Mouse (Mus musculus) embryonic facial prominence, embryonic 14.5 days (tissue): Measurements from ENCODE around the gene Ccdc162. TPM values are rescaled to one million over a fixed set of nuclear protein-coding genes. Genes with fewer than 3 reads are reported as not detected.
A peak's percentile ranks its signal among the peaks of the same experiment; 100 is the strongest.

Experiments used
- ATAC-seq: fragments of 200-750 bp; cut with Nextera tagmentation; 2 replicates; pipeline ENCODE4 v1.8.0; 2017; ENCODE audit warnings: low read depth, moderate number of reproducible peaks, moderate TSS enrichment
- DNase-seq: peaks from one replicate; pipeline ENCODE4 v3.0.0-alpha.2; 2015; ENCODE audit warnings: low spot score
- H3K27ac ChIP-seq: fragments of 300-500 bp; sonication (generic); replicated peaks from 2 replicates; pipeline ENCODE4 v1.5.1; 2014; ENCODE audit warnings: low read depth, mild to moderate bottlenecking, low read length, moderate library complexity
- H3K27me3 ChIP-seq: fragments of 300-500 bp; sonication (generic); replicated peaks from 2 replicates; pipeline ENCODE4 v1.6.1; 2014; ENCODE audit warnings: low read length; ENCODE audit not compliant: control insufficient read depth, insufficient read depth
- H3K36me3 ChIP-seq: fragments of 300-500 bp; sonication (generic); 2 replicates; pipeline ENCODE4 v1.6.1; 2014; ENCODE audit warnings: low read length, mixed read lengths; ENCODE audit not compliant: control insufficient read depth, insufficient read depth
- H3K4me1 ChIP-seq: fragments of 300-500 bp; sonication (generic); 2 replicates; pipeline ENCODE4 v1.6.1; 2014; ENCODE audit warnings: antibody characterized with exemption, low read length; ENCODE audit not compliant: control insufficient read depth, insufficient read depth
- H3K4me2 ChIP-seq: fragments of 300-500 bp; sonication (generic); 2 replicates; pipeline ENCODE4 v1.6.1; 2014; ENCODE audit warnings: low read depth, mild to moderate bottlenecking, low read length, moderate library complexity, mixed read lengths
- H3K4me3 ChIP-seq: fragments of 300-500 bp; sonication (generic); 2 replicates; pipeline ENCODE4 v1.5.1; 2014; ENCODE audit warnings: low read depth, mild to moderate bottlenecking, low read length
- H3K9ac ChIP-seq: fragments of 300-500 bp; sonication (generic); 2 replicates; pipeline ENCODE4 v1.6.1; 2014; ENCODE audit warnings: low read depth, mild to moderate bottlenecking, low read length, moderate library complexity, mixed read lengths
- H3K9me3 ChIP-seq: fragments of 300-500 bp; sonication (generic); 2 replicates; pipeline ENCODE4 v1.6.1; 2016; ENCODE audit warnings: low read length; ENCODE audit not compliant: control insufficient read depth
- WGBS: fragments of 180-500 bp; shearing (Covaris S2); extraction: QIAGEN DNeasy Blood & Tissue Kit; methylation state at CpG from one replicate; pipeline ENCODE4 v1.1.7; 2014; 5-methylcytosine and 5-hydroxymethylcytosine counted together
- polyA plus RNA-seq: library from polyadenylated mRNA; unstranded; fragments of >200 nt; fragmentation: Nextera tagmentation; extraction: Ambion mirVana; gene quantifications from 2 replicates; pipeline ENCODE4 v1.2.1, GENCODE M21; 2014

The Ccdc162 gene
- polyA plus RNA-seq, 1 experiment from 2014 or later: 1.6 TPM

GRCm38 (mm10) chr10:41575451-41576327, 140.7 kb downstream of the Ccdc162 start:
- Histone ChIP-seq H3K9ac (no peak overlapping the region), H3K27me3 (no peaks in the 10 kb centered on the region), H3K36me3 (no peaks in the 10 kb centered on the region), H3K4me3 (no peak overlapping the region), H3K27ac (no peak overlapping the region), H3K9me3 (no peaks in the 10 kb centered on the region), H3K4me1 (peaks cover 11% of the 10 kb centered on the region; the same call in 1 of the 2 replicates), H3K4me2 (no peak overlapping the region)
- no peak for ATAC-seq
- DNase-seq: peak; percentile 31
- 52% methylated on average over 8 of the region's 8 CpGs for WGBS

- no peak for DNase-seq
- no peak overlapping the region for H3K4me2 ChIP-seq
- H3K27ac ChIP-seq: no peak overlapping the region
- H3K36me3 ChIP-seq: no peaks in the 10 kb centered on the region
- no peaks in the 10 kb centered on the region for H3K27me3 ChIP-seq
- no peak overlapping the region for H3K9ac ChIP-seq
- H3K4me3 ChIP-seq: no peak overlapping the region
- no peak for ATAC-seq
- peaks cover 11% of the 10 kb centered on the region; the same call in 1 of the 2 replicates for H3K4me1 ChIP-seq
- WGBS: 17% methylated on average over 6 of the region's 6 CpGs
- no peaks in the 10 kb centered on the region for H3K9me3 ChIP-seq
These were observed 143.2 kb downstream of the Ccdc162 start for GRCm38 (mm10) chr10:41573190-41573589.

DNA sequence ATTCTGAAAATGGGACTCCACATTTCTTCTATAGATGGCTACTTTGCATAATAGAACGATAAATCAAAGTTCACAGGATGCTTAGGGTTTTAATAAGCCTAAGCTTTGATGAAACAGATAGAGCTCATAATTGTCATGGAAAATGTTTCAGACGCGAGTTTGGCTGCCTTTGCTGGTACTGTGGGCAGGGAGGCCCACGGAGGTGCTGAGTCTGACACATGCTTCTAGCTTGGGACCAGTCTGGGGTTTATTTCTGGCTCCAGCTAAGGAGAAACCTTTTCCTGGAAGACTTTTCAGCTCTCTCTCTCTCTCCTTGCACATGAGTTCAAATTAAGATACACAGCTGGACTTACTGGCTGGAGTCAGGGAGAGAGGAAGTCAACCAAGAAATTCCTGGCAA, 144.2 kb downstream of the Ccdc162 start:
- ATAC-seq (no peak), DNase-seq (no peak)
- H3K4me1 ChIP-seq: peaks cover 11% of the 10 kb centered on the region; the same call in 1 of the 2 replicates
- H3K27me3 ChIP-seq: no peaks in the 10 kb centered on the region
- H3K4me3 ChIP-seq: no peak overlapping the region
- H3K9me3 ChIP-seq: no peaks in the 10 kb centered on the region
- no peak overlapping the region for H3K27ac ChIP-seq
- no peak overlapping the region for H3K4me2 ChIP-seq
- no peak overlapping the region for H3K9ac ChIP-seq
- no peaks in the 10 kb centered on the region for H3K36me3 ChIP-seq
- 76% methylated on average over 4 of the region's 4 CpGs for WGBS

DNA sequence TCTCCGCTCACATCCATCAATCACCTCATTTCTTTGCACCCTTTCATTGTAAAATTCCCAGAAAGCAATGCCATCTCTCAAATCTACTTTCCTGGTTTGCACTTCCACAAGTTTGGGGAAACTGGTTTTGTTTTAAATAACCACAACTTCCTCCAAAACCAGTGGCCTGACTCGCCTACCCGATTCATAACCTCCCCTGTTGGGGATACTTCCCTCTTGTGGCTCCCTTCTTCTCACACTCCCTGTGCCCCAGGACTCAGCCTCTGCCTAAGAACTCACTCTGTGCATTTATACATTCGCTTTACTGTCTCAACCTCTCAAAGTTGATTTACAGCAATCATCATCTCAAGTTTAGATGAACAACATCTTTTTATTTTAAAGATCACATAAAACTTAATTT, 145.4 kb downstream of the Ccdc162 start:
- no peak overlapping the region for H3K4me2 ChIP-seq
- no peak overlapping the region for H3K27ac ChIP-seq
- no peaks in the 10 kb centered on the region for H3K36me3 ChIP-seq
- peaks cover 11% of the 10 kb centered on the region; the same call in 1 of the 2 replicates for H3K4me1 ChIP-seq
- no peak overlapping the region for H3K4me3 ChIP-seq
- H3K9me3 ChIP-seq: no peaks in the 10 kb centered on the region
- 81% methylated on average over 4 of the region's 4 CpGs for WGBS
- no peaks in the 10 kb centered on the region for H3K27me3 ChIP-seq
- DNase-seq (no peak), ATAC-seq (no peak)
- H3K9ac ChIP-seq: no peak overlapping the region

- DNase-seq (no peak), ATAC-seq (no peak)
- no peak overlapping the region for H3K27ac ChIP-seq
- H3K4me1 ChIP-seq: peaks cover 9% of the 10 kb centered on the region; the same call in 1 of the 2 replicates
- no peak overlapping the region for H3K4me3 ChIP-seq
- no peaks in the 10 kb centered on the region for H3K36me3 ChIP-seq
- no peak overlapping the region for H3K9ac ChIP-seq
- H3K27me3 ChIP-seq: no peaks in the 10 kb centered on the region
- no peaks in the 10 kb centered on the region for H3K9me3 ChIP-seq
- H3K4me2 ChIP-seq: no peak overlapping the region
- WGBS: 16% methylated on average over 3 of the region's 3 CpGs
These were observed 148.1 kb downstream of the Ccdc162 start for GRCm38 (mm10) chr10:41568306-41568705.

DNA sequence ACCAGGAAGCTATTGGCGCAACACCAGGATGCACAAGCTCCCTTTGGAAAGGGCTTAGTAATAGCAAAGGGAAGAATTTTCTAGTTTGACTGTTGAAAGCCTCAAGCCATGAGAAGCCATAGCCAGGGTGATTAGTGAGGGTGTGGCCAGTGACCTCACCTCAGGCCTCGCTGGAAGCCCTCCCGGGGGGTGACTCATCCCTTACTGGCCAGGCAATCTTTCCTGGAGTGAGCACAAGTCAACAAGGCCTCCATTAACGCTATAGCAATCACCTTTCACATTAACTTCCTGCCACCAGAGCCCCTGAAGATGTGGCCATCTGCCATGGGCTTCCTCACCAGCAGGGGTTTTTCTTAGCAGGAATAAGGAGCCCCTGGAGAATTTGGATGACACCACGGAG, 151.3 kb downstream of the Ccdc162 start:
- WGBS: 32% methylated on average over 5 of the region's 5 CpGs
- ATAC-seq (no peak), DNase-seq (no peak)
- Histone ChIP-seq H3K27me3 (no peaks in the 10 kb centered on the region), H3K4me1 (no peaks in the 10 kb centered on the region), H3K27ac (no peak overlapping the region), H3K4me2 (no peak overlapping the region), H3K9me3 (peaks cover 7% of the 10 kb centered on the region; the same call in 1 of the 2 replicates), H3K9ac (no peak overlapping the region), H3K36me3 (no peaks in the 10 kb centered on the region), H3K4me3 (no peak overlapping the region)

- no peak overlapping the region for H3K27ac ChIP-seq
- H3K9me3 ChIP-seq: peaks cover 12% of the 10 kb centered on the region
- ATAC-seq (no peak), DNase-seq (no peak)
- H3K4me1 ChIP-seq: no peaks in the 10 kb centered on the region
- no peak overlapping the region for H3K4me3 ChIP-seq
- no peaks in the 10 kb centered on the region for H3K36me3 ChIP-seq
- WGBS: 86% methylated on average over 10 of the region's 10 CpGs
- no peak overlapping the region for H3K9ac ChIP-seq
- no peaks in the 10 kb centered on the region for H3K27me3 ChIP-seq
- no peak overlapping the region for H3K4me2 ChIP-seq
These were observed 154.6 kb downstream of the Ccdc162 start for GRCm38 (mm10) chr10:41561701-41562395.

GRCm38 (mm10) chr10:41558401-41558800, 158.0 kb downstream of the Ccdc162 start:
- ATAC-seq: no peak
- no peak overlapping the region for H3K27ac ChIP-seq
- H3K4me2 ChIP-seq: no peak overlapping the region
- no peak overlapping the region for H3K9ac ChIP-seq
- peaks cover 5% of the 10 kb centered on the region; the same call in 1 of the 2 replicates for H3K4me1 ChIP-seq
- peaks cover 12% of the 10 kb centered on the region for H3K9me3 ChIP-seq
- 97% methylated on average over 1 of the region's 1 CpGs for WGBS
- DNase-seq: no peak
- H3K36me3 ChIP-seq: no peaks in the 10 kb centered on the region
- no peak overlapping the region for H3K4me3 ChIP-seq
- no peaks in the 10 kb centered on the region for H3K27me3 ChIP-seq
